Mouse (Mus musculus) stomach, adult 2 months (tissue): ENCODE data around the gene Hagh. TPM values are rescaled to one million over a fixed set of nuclear protein-coding genes. Genes with fewer than 3 reads are reported as not detected.

Experiments used
- polyA plus RNA-seq: library from polyadenylated mRNA; depleted of rRNA; stranded (reverse); fragments of >200 nt; gene quantifications from 2 replicates; pipeline ENCODE4 v1.2.3, GENCODE M21; 2012; rRNA removed

The Hagh gene
- polyA plus RNA-seq = 37.2 and 61.0 TPM in 2 replicates

DNA sequence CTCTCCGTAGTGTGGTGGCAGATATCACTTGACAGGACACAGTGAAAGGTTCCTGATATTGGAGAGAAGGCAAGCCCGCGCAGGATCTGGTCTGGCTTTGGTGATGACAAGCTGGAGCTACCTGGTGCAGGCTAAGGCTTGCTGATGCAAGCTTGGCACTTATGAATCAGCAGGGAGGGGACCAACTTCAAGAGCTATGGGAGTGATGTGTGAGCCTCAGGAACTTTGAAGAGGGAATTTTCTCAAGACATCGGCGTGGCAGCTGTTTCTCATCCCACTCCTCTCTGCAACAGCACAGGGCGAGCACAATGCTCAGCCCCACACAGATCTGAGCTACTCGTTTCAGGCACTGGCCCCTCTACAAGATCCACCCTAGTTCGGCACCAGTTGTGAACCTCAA is at the start of gene Hagh:
Hagh (plus strand) TSS at position 302 of the 400 bp plus-strand sequence.

DNA sequence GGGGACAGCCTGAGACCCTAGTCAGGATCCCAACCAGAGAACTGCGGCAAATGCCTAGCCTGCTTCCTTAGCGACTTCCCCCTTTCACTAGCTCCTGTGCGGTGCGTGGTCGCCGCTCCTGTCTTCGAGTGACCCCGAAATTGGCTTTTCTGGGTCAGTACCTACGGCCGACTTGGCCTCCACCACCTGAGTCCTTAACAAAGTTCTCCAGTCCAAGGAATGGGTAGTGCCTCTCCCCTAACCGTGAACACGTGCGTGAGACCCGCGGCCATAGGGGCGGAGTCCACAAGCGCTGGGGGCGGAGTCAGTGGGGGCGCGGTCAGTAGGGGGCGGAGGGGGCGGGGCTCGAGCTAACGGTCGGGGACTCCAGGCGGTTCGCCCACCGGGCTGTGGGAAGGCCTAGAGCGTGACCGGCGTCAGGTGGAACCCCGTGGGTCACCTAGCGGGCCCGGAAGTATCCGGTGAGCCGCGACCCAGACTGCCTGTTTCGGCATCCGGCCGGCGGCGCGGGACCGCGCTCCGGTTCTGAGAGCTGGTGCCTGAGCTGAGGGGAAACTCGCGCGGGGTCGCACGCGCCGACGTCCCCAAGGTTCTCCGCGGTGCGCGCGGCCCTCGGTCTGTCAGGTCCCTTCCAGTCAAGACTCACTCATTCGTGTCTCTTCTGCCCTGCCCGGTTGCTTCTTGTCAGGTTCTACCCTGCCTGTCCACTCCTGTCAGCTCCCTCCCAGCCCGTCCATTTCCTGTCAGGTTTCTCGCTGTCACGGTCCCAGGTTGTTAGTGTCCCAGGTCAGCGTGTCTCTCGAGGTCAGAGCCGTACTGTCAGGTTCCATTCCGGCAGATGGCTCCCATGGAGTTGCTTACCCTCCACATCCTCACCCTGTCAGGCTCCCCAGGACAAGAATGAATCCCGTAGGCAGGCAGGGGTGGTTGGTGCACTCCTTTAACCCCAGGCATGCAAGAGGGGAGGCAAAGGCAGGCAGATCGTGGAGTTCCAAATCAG is 35.7 kb upstream of the Hagh start, which contains the start of gene Meiob:
Meiob (plus strand) TSS at position 338 of the 1,000 bp plus-strand sequence.

GRCm38 (mm10) chr17:24850065-24850772 is 10.3 kb downstream of the Hagh start, which contains the start of gene Fahd1:
Gene Fahd1 (minus strand): TSS chr17:24850364.

DNA sequence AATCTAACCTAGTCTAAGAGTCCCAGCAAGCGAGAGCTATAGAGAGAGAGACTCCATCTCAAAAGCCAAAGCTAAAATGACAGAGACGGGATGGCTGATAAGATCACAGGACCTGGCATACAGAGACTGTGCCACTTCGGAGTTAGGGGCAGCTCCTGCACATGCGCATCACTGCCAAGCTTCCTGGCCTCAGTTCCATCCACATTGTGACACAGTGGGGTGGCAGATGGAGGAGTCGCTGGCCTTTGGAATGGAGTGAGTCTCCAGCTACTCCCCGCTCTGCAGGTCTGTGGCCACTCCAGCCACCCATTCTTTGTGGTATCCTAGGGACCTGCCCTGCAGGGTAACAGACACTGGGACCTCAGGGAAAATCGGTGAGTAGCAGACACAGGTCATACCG is 25.8 kb downstream of the Hagh start, which contains the start of gene Igfals:
Igfals (plus strand) TSS at position 222 of the 400 bp plus-strand sequence.

GRCm38 (mm10) chr17:24886134-24886931 is 46.4 kb downstream of the Hagh start, which contains the start of the genes Nubp2 and Spsb3:
Gene Nubp2 (minus strand): TSS chr17:24886349.
Gene Spsb3 (plus strand): TSS chr17:24886643.

DNA sequence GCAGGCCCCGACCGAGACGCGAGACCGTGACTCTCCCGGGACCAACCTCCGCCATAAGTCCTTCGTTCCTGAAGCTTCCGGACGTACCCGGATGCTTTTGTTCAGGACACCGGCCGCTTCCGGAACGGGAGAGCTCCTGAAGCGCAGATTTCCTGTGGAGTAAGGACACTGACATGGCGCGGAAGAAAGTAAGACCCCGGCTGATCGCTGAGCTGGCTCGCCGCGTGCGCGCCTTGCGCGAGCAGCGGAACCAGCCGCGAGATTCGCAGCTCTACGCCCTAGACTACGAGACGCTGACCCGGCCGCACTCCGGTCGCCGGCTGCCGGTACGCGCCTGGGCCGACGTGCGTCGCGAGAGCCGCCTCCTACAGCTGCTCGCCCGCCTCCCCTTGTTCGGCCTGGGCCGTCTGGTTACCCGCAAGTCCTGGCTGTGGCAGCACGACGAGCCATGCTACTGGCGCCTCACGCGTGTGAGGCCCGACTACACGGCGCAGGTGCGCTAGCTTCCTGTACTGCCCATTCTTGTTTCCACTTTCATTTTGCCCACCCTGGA is 55.1 kb downstream of the Hagh start, which contains the start of the genes Eme2 and Mrps34:
Eme2 (minus strand) TSS at position 93 of the 553 bp plus-strand sequence.
Mrps34 (plus strand) TSS at position 122 of the 553 bp plus-strand sequence.

GRCm38 (mm10) chr17:24896241-24896992 is 56.5 kb downstream of the Hagh start, which contains the start of gene Nme3:
Gene Nme3 (plus strand): TSS chr17:24896500.

Other genes starting within 250 kb of the Hagh start
- 76.4 and 92.7 TPM in 2 replicates for gene Tsc2, start 207.5 kb upstream of the Hagh start, polyA plus RNA-seq
- 4.2 and 7.1 TPM in 2 replicates for gene Nthl1, start 207.5 kb upstream of the Hagh start, polyA plus RNA-seq
- 79.0 and 91.9 TPM in 2 replicates for gene Slc9a3r2, start 189.8 kb upstream of the Hagh start, polyA plus RNA-seq
- gene Npw, start 181.7 kb upstream of the Hagh start, polyA plus RNA-seq = 82.5 and 162 TPM in 2 replicates
- gene Zfp598, start 170.5 kb upstream of the Hagh start, polyA plus RNA-seq = 38.5 and 39.1 TPM in 2 replicates
- gene Syngr3, start 150.2 kb upstream of the Hagh start, polyA plus RNA-seq = 1.4 and 1.7 TPM in 2 replicates
- 7.2 and 30.2 TPM in 2 replicates for gene Gfer, start 144.0 kb upstream of the Hagh start, polyA plus RNA-seq
- gene Noxo1, start 143.9 kb upstream of the Hagh start, polyA plus RNA-seq = 11.3 and 12.3 TPM in 2 replicates
- gene Tbl3, start 132.5 kb upstream of the Hagh start, polyA plus RNA-seq = 25.5 and 30.0 TPM in 2 replicates
- 0.13 and 0.33 TPM in 2 replicates for gene Rnf151, start 122.1 kb upstream of the Hagh start, polyA plus RNA-seq
- 1,596 and 3,241 TPM in 2 replicates for gene Rps2, start 122.0 kb upstream of the Hagh start, polyA plus RNA-seq
- 158 and 263 TPM in 2 replicates for gene Ndufb10, start 115.7 kb upstream of the Hagh start, polyA plus RNA-seq
- gene Rpl3l, start 112.3 kb upstream of the Hagh start, polyA plus RNA-seq = 2.5 and 3.6 TPM in 2 replicates
- gene Msrb1, start 103.5 kb upstream of the Hagh start, polyA plus RNA-seq = 78.4 and 78.5 TPM in 2 replicates
- 3.0 and 3.9 TPM in 2 replicates for gene Hs3st6, start 87.2 kb upstream of the Hagh start, polyA plus RNA-seq
- not detected in 2 replicates for gene Meiob, start 35.9 kb upstream of the Hagh start, polyA plus RNA-seq
- 5.4 and 6.5 TPM in 2 replicates for gene Fahd1, start 10.2 kb downstream of the Hagh start, polyA plus RNA-seq
- gene Igfals, start 25.9 kb downstream of the Hagh start, polyA plus RNA-seq = 2.3 and 5.1 TPM in 2 replicates
- 17.6 and 19.5 TPM in 2 replicates for gene Nubp2, start 46.2 kb downstream of the Hagh start, polyA plus RNA-seq
- 55.4 and 87.4 TPM in 2 replicates for gene Spsb3, start 46.5 kb downstream of the Hagh start, polyA plus RNA-seq
- gene Eme2, start 54.9 kb downstream of the Hagh start, polyA plus RNA-seq = 12.9 and 16.6 TPM in 2 replicates
- 92.5 and 285 TPM in 2 replicates for gene Mrps34, start 55.0 kb downstream of the Hagh start, polyA plus RNA-seq
- 25.7 and 28.0 TPM in 2 replicates for gene Nme3, start 56.4 kb downstream of the Hagh start, polyA plus RNA-seq
- 31.3 and 37.0 TPM in 2 replicates for gene Mapk8ip3, start 96.8 kb downstream of the Hagh start, polyA plus RNA-seq
- 2.4 and 3.6 TPM in 2 replicates for gene Jpt2, start 120.5 kb downstream of the Hagh start, polyA plus RNA-seq
- gene Cramp1l, start 175.6 kb downstream of the Hagh start, polyA plus RNA-seq = 2.9 and 4.7 TPM in 2 replicates
- 2.1 and 2.7 TPM in 2 replicates for gene Ift140, start 175.9 kb downstream of the Hagh start, polyA plus RNA-seq
- gene Tmem204, start 243.4 kb downstream of the Hagh start, polyA plus RNA-seq = 17.1 and 18.2 TPM in 2 replicates